Mouse (Mus musculus): ENCODE measurements around the gene Ptcd3. TPM values are rescaled to one million over a fixed set of nuclear protein-coding genes. Genes with fewer than 3 reads are reported as not detected.
"Not testable (repeated sequence)": the region's sequence is repeated elsewhere in the genome, so short reads cannot be mapped to it uniquely, and the experiment has no call there.

Gene Ptcd3
- total and polyA plus RNA-seq, 2 experiments from 2014 or later = 38.1 to 61.5 TPM

DNA sequence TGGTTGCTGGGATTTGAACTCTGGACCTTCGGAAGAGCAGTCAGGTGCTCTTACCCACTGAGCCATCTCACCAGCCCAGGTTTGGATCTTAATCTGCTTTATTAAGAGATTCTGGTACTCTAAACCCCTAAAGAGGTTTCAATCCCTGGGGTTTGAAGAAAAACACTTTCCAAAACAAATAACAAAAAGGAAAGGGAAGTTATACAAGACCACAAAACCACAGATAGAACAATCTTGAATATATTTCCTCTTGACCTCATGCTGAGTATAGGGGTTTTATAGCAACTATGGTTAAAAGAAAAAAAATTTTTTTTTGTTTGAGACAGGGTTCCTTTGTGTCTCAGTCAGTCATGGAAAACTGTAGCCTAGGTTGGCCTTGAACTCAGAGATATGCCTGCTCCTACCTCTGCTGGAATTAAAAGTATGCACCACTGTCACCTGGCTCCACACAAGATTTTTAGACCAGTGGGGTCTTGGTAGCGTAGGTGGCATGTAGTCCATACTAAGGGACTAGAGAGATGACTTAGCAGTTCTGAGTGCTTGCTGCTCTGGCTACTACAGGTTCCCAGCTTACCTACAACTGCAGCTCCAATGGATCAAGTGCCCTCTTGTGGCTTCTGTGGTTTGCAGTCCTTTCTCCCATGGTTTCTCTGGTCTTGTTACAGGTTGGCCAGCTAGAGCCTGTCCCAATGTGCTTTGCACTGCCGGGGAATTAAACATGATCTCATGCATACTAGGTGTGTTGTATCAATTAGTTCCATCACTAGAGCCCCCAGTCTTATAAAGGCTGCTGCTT is 30.4 kb downstream of the Ptcd3 start:
- DNase-seq (ENCODE audit: low spot score) = no peak
- no peak overlapping the region for H3K9ac ChIP-seq (replicated peaks; ENCODE audit: low read length)
- peaks cover 66% of the 10 kb centered on the region for H3K36me3 ChIP-seq (ENCODE audit: insufficient read depth, low read length)
- H3K4me3 ChIP-seq (ENCODE audit: low read length) = no peak overlapping the region
- 0 out of 2 replicates have a peak, but pooled peaks have one; percentile 10 for ATAC-seq
- 92% methylated on average over 3 of the region's 3 CpGs for WGBS
- no peak overlapping the region for H3K27ac ChIP-seq
- no peaks in the 10 kb centered on the region for H3K27me3 ChIP-seq (ENCODE audit: insufficient read depth, low read length)
- no peak for TF ChIP-seq CTCF (IDR thresholded peaks at IDR 0.05; ENCODE audit: low read depth)
- no peak overlapping the region for H3K4me2 ChIP-seq (ENCODE audit: low read depth, low read length)
- no peaks in the 10 kb centered on the region for H3K4me1 ChIP-seq (ENCODE audit: insufficient read depth, low read length)
- no peaks in the 10 kb centered on the region for H3K9me3 ChIP-seq (ENCODE audit: low read length)

GRCm38 (mm10) chr6:71871396-71871795 is 37.2 kb downstream of the Ptcd3 start:
- H3K4me1 ChIP-seq (ENCODE audit: insufficient read depth, low read length) = no peaks in the 10 kb centered on the region
- no peak overlapping the region for H3K9ac ChIP-seq (replicated peaks; ENCODE audit: low read length)
- DNase-seq (ENCODE audit: low spot score) (no peak), ATAC-seq (no peak)
- no peak for TF ChIP-seq CTCF (IDR thresholded peaks at IDR 0.05; ENCODE audit: low read depth)
- H3K27me3 ChIP-seq (ENCODE audit: insufficient read depth, low read length) = no peaks in the 10 kb centered on the region
- H3K27ac ChIP-seq = no peak overlapping the region
- peaks cover 54% of the 10 kb centered on the region for H3K36me3 ChIP-seq (ENCODE audit: insufficient read depth, low read length)
- 96% methylated on average over 9 of the region's 9 CpGs for WGBS
- no peak overlapping the region for H3K4me2 ChIP-seq (ENCODE audit: low read depth, low read length)
- no peak overlapping the region for H3K4me3 ChIP-seq (ENCODE audit: low read length)
- no peaks in the 10 kb centered on the region for H3K9me3 ChIP-seq (ENCODE audit: low read length)

GRCm38 (mm10) chr6:71868809-71869208 is 39.7 kb downstream of the Ptcd3 start:
- no peak overlapping the region for H3K4me3 ChIP-seq (ENCODE audit: low read length)
- H3K27me3 ChIP-seq (ENCODE audit: insufficient read depth, low read length) = no peaks in the 10 kb centered on the region
- no peak for ATAC-seq
- peaks cover 49% of the 10 kb centered on the region for H3K36me3 ChIP-seq (ENCODE audit: insufficient read depth, low read length)
- H3K4me1 ChIP-seq (ENCODE audit: insufficient read depth, low read length) = no peaks in the 10 kb centered on the region
- TF ChIP-seq CTCF (IDR thresholded peaks at IDR 0.05; ENCODE audit: low read depth) = peak; percentile 30
- DNase-seq (ENCODE audit: low spot score) = peak; percentile 32
- no peak overlapping the region for H3K9ac ChIP-seq (replicated peaks; ENCODE audit: low read length)
- H3K4me2 ChIP-seq (ENCODE audit: low read depth, low read length) = no peak overlapping the region
- WGBS = 100% methylated on average over 1 of the region's 1 CpGs
- no peak overlapping the region for H3K27ac ChIP-seq
- H3K9me3 ChIP-seq (ENCODE audit: low read length) = no peaks in the 10 kb centered on the region

DNA sequence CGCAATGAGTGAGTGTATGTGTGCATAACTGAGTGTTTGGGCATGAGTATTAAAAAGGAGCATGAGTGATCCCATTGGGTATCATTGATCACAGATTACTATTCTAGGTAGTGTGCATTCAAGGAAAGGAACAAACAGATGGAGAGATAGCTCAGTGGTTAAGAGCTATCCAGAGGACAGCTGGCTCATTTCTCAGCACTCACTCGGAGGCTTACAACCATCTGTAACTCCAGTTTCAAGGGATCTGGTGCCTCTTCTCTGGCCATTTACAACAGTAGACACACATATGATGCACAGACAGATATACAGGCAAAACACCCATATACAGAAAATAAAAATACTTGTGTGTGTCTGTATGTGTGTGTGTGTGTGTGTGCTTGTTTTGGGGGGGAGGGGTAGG is 40.8 kb downstream of the Ptcd3 start:
- no peak for DNase-seq (ENCODE audit: low spot score)
- ATAC-seq = no peak
- 89% methylated on average over 2 of the region's 2 CpGs for WGBS
- Histone ChIP-seq H3K27me3 (ENCODE audit: insufficient read depth, low read length) (no peaks in the 10 kb centered on the region), H3K4me1 (ENCODE audit: insufficient read depth, low read length) (no peaks in the 10 kb centered on the region), H3K4me2 (ENCODE audit: low read depth, low read length) (no peak overlapping the region), H3K9me3 (ENCODE audit: low read length) (no peaks in the 10 kb centered on the region), H3K4me3 (ENCODE audit: low read length) (no peak overlapping the region), H3K9ac (replicated peaks; ENCODE audit: low read length) (no peak overlapping the region), H3K27ac (no peak overlapping the region), H3K36me3 (ENCODE audit: insufficient read depth, low read length) (peaks cover 46% of the 10 kb centered on the region)
- TF ChIP-seq CTCF (IDR thresholded peaks at IDR 0.05; ENCODE audit: low read depth) = no peak

DNA sequence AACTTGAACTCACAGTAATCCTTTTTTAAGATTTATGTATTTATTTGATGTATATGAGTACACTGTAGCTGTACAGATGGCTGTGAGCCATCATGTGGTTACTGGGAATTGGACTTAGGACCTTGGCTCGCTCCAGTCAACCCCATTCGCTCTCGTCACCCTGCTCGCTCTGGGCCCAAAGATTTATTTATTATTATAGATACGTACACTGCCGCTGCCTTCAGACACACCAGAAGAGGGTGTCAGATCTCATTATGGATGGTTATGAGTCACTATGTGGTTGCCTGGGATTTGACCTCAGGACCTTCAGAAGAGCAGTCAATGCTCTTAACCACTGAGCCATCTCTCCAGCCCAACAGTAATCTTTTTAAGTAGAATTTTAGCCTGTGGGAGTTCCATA is 61.6 kb downstream of the Ptcd3 start:
- H3K9ac ChIP-seq (replicated peaks; ENCODE audit: low read length); H3K27ac ChIP-seq; H3K9me3 ChIP-seq (ENCODE audit: low read length); H3K27me3 ChIP-seq (ENCODE audit: insufficient read depth, low read length); ATAC-seq; H3K4me3 ChIP-seq (ENCODE audit: low read length); H3K4me2 ChIP-seq (ENCODE audit: low read depth, low read length); DNase-seq (ENCODE audit: low spot score); H3K4me1 ChIP-seq (ENCODE audit: insufficient read depth, low read length): not testable (repeated sequence)
- WGBS = 91% methylated on average over 6 of the region's 6 CpGs
- H3K36me3 ChIP-seq (ENCODE audit: insufficient read depth, low read length) = peaks cover 18% of the 10 kb centered on the region; the same call in 1 of the 2 replicates

- Histone ChIP-seq H3K27me3 (ENCODE audit: insufficient read depth, low read length) (no peaks in the 10 kb centered on the region), H3K4me1 (ENCODE audit: insufficient read depth, low read length) (no peaks in the 10 kb centered on the region), H3K36me3 (ENCODE audit: insufficient read depth, low read length) (no peaks in the 10 kb centered on the region), H3K9me3 (ENCODE audit: low read length) (no peaks in the 10 kb centered on the region), H3K9ac (replicated peaks; ENCODE audit: low read length) (no peak overlapping the region), H3K4me3 (ENCODE audit: low read length) (no peak overlapping the region), H3K27ac (no peak overlapping the region), H3K4me2 (ENCODE audit: low read depth, low read length) (no peak overlapping the region)
- no peak for ATAC-seq
- no peak for TF ChIP-seq CTCF (IDR thresholded peaks at IDR 0.05; ENCODE audit: low read depth)
- WGBS = 98% methylated on average over 1 of the region's 1 CpGs
- DNase-seq (ENCODE audit: low spot score) = no peak
Measured at GRCm38 (mm10) chr6:71840597-71841290, 67.8 kb downstream of the Ptcd3 start.

GRCm38 (mm10) chr6:71839815-71840214 is 68.7 kb downstream of the Ptcd3 start:
- no peak overlapping the region for H3K4me3 ChIP-seq (ENCODE audit: low read length)
- H3K36me3 ChIP-seq (ENCODE audit: insufficient read depth, low read length) = no peaks in the 10 kb centered on the region
- ATAC-seq (no peak), DNase-seq (ENCODE audit: low spot score) (no peak)
- H3K27me3 ChIP-seq (ENCODE audit: insufficient read depth, low read length) = no peaks in the 10 kb centered on the region
- H3K9ac ChIP-seq (replicated peaks; ENCODE audit: low read length) = no peak overlapping the region
- H3K9me3 ChIP-seq (ENCODE audit: low read length) = no peaks in the 10 kb centered on the region
- H3K4me2 ChIP-seq (ENCODE audit: low read depth, low read length) = no peak overlapping the region
- no peak for TF ChIP-seq CTCF (IDR thresholded peaks at IDR 0.05; ENCODE audit: low read depth)
- H3K27ac ChIP-seq = no peak overlapping the region
- H3K4me1 ChIP-seq (ENCODE audit: insufficient read depth, low read length) = no peaks in the 10 kb centered on the region

All from hindbrain, postnatal 0 days (tissue).